Mouse (Mus musculus) left cerebral cortex, adult 11 months (tissue): ENCODE data around the gene Acsm5.

Experiments
- DNase-seq: peaks from one replicate; pipeline ENCODE4 v3.0.0; 2022; ENCODE audit warnings: low spot score

Gene Acsm5

GRCm38 (mm10) chr7:119519163-119519562 lies at the start of gene Acsm5:
Acsm5 (plus strand) TSS chr7:119519463.
- DNase-seq, result no peak

DNA sequence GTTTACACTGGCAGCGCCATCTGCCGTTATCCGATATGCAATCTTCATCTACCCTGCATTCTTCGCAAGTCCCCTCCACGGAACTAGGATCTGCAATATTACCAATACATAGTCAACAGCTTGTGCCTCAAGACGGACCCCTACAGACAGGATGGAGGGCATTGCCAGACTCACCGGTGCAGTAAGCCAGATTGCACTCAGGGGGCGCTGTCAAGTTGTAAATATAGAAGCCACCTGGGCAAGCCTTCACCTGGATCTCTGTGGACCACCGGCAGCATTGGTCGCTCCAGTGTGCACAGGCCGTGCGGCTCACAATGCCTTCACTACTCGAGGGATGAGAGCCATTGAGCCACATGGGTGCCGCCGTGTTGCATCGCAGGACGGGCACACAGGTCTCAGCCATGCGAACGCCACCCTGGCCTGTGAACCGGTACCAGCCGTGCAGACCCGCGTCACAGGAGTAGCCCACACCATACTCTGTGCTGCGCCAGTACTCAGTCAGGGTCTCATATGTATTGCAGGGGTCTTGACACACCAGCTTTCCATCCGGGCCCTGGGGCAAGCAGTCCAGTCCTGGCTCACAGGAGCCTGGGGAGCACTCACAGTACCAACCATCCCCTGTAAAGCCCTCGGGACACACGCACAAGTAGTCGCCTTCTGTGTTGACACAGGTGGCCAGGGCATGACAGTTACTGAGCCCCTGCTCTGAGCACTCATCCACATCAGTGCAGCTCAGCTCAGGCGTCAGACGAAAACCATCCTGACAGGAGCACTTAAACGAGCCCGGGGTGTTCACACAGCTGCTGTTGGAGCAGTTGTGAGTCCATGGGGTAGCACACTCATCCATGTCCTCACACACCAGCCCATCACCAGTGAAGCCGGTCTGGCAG lies 42.5 kb upstream of the Acsm5 start:
- no peak for DNase-seq

- no peak for DNase-seq
Measured at GRCm38 (mm10) chr7:119479256-119479655, 40.0 kb upstream of the Acsm5 start, which contains the start of gene Umod. Umod (minus strand) TSS chr7:119479282.

DNA sequence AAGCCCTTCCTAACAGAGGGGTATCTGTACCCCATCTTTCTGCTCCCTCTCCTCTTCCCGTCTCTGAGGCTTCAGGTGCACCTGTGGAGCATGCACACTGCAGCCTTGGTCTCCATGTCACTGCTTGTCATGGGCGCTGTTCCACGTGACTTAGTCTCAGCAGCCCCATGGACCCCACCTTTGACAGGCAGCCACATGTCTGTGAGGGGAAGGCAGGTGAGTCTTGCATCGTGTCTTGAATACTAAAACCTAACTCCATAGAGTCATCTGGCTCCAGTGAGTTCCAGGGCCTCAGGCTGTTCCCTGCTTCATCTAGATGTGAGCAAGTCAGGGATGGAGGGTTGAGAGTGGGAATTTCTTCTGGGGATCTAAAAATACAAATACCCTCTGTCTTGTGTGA lies 35.1 kb upstream of the Acsm5 start:
- DNase-seq, result no peak

- DNase-seq, result no peak
Measured at GRCm38 (mm10) chr7:119486683-119487082, 32.6 kb upstream of the Acsm5 start.

GRCm38 (mm10) chr7:119490041-119490780 lies 29.1 kb upstream of the Acsm5 start:
- no peak for DNase-seq

DNA sequence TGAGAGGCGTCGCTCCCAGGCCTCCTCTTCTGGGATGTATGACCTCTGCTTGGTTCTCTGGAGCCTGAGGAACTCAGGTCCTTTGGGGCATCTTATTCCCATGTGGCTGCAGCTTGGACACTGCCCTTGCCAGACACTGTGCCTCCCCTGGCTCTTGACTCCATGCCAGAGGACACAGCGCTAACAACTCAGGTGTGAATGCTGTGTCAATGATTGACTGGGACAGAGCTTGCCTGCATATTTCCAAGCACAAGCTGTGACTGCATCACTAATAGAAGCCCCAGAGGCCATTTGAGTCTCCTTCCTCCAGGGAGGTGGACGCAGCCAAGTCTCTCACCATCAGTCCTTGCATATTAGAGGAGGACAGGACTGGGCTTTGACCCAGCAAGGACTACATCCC lies 8.1 kb upstream of the Acsm5 start:
- DNase-seq, result no peak

- no peak for DNase-seq
Measured at GRCm38 (mm10) chr7:119513056-119513455, 6.2 kb upstream of the Acsm5 start.

GRCm38 (mm10) chr7:119515492-119516271 lies 3.6 kb upstream of the Acsm5 start:
- DNase-seq, result no peak

GRCm38 (mm10) chr7:119516272-119516558 lies 3.0 kb upstream of the Acsm5 start:
- DNase-seq, result no peak

DNA sequence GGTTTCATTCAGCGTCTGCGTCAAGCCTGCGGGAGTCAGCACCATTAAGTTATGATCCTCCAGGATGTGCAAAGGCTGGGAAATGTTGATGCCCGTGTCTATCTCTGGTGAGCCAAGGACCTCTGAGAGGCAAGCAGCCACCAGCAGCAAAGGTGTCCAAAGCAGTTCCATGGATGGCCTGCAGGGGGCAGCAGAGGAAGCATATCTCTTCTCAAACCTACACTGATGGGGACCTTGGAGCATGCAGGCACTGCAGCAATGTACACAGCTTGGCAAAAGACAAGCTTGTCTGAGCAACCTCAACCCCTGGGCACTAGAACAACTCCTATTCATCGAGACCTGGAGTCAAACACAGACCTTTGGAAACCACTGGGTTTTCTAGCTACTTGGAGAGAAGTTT lies 391 bp downstream of the Acsm5 start:
- peak; percentile 66 for DNase-seq

DNA sequence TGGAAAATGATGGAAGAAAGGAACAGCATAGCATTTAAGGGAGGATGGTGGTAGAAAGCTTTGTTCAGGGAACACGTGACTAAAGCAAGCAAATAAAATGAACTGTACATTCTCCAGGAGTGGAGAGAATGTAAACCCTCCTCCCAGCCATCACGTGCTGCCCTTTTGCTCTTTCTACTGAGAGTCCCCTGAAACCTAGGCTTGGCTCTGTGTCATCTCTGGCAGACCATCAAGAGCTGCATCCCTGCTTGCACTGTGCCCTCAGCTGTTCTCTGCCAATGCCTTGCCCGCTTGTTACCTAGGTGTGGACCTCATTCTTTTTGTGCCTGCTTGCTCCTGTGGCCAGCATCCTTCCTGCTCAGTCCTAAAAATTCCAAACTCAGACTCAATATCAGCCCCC lies 2.6 kb downstream of the Acsm5 start:
- DNase-seq, result no peak

GRCm38 (mm10) chr7:119522385-119522784 lies 3.1 kb downstream of the Acsm5 start:
- no peak for DNase-seq

GRCm38 (mm10) chr7:119523389-119523788 lies 4.1 kb downstream of the Acsm5 start, which contains the start of gene Pdilt:
Pdilt (minus strand) TSS chr7:119523489.
- DNase-seq, result no peak

GRCm38 (mm10) chr7:119525881-119526281 lies 6.6 kb downstream of the Acsm5 start:
- DNase-seq, result no peak

DNA sequence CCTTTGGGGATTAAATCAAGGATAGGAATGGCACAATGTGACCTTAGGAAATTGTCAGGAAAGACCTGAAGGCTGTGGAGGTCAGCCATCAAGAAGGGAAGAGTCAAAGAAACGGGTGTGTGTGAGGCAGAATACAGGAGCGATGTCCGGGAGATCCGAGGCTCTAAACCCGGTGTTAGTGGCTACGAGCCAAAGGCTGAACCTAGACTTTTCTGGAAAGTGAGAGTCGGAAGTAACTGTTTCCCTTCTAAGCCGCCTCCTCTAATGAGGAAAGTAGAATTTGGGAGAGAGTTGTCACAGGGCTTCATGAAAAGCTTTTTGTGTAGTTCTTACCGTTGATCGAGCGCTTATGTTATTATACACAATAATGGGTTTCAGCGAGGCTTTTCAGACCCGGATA lies 7.2 kb downstream of the Acsm5 start:
- DNase-seq, result no peak

DNA sequence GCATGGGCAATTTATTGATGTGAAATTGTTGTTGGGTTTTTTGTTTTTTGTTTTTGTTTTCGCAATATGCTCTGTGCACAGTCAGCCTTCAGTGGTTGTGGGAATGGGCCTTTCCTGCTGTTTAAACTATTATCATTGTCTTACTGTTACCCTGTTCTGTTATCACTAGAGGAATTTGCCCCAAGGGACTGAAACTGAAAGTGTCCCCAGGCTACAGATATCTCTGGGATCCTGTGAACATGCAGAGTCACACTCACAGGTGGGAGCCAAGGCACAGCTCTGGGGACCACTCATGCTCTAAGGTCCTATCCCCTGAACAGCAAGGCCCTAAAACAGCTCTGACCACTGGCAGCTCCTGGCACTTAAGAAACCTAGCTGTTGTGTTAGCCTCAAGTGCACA lies 7.9 kb downstream of the Acsm5 start:
- no peak for DNase-seq

DNA sequence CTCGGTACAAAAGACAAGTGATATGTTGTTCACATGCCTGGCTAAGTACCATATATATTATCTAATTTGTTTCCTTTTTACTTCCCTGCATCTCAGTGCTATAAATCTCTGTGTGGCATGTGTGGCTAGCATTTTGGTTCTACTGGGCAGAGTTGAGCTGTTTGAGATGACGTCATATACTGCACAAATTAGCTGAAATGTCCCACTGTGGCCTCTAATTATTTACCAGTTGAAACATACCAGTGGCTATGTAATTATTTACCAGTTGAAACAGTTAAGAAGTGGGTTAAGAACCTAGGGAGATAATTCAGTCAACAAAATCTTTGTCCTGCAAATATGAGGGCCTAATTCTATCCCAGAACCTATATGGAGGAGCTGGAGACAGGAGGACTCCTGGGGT lies 8.3 kb downstream of the Acsm5 start:
- DNase-seq, result no peak

DNA sequence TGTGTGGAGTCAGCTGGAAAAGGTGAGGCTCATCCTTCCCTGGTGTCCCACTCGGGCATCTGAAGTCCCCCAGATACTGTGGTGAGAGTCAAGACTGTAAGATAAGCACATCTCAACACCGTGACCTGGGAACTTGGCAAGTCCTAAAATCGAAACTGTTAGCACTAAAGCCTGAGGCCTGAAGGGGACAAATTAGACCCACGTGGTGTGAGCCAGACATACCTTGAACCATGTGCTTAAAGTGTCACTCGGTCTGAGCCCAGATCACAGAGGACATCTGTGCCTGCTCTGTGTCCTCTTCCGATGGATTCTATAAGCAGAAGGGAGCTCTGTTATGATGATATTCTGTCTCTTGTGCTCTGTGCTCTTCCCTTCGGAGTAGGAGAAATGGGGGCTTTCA lies 9.4 kb downstream of the Acsm5 start:
- DNase-seq, result no peak

DNA sequence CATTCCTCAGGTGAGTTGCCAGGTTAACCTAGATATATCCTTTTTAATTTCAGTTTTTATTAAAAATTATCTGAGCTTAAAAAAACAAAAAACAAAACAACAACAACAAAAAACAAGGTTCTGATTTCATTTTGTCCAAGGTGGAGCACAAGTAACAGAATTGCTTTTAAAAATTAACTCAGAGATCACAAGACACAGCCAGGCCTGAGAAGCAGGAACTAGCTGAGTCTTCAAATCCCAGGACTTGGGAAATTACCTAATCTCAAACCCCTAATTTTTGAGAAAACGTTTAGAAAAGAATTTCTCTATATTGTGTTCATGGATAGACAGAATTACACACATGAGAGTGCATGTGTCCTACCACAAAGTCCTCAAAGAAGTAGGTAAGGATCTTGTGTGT lies 13.7 kb downstream of the Acsm5 start:
- DNase-seq, result no peak

- no peak for DNase-seq
Measured at GRCm38 (mm10) chr7:119534389-119534788, 15.1 kb downstream of the Acsm5 start.

DNA sequence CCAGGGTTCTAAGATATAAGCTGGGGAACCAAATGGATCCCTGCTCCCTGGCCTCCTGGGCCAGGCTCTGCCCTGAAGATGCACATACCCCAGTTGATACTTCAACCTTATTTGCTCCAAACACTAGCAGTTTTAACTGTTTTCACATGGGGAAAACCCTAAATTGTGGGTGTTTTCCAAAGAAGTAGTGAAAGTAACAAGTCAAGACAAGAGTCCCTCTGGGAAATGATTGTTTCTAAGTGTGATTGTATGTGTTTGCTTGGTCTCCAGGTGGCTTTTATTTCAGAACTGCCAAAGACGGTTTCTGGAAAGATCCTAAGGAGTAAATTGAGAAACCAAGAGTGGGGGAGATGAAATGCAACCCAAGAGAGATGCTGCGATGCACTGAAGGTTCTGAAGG lies 23.2 kb downstream of the Acsm5 start:
- no peak for DNase-seq

- no peak for DNase-seq
Measured at GRCm38 (mm10) chr7:119545572-119545971, 26.3 kb downstream of the Acsm5 start.
